Mouse (Mus musculus) kidney, adult 2 months (tissue): ENCODE measurements around the gene Cyb561.

Source experiments
- CTCF ChIP-seq: fragments of 200-500 bp; conservative IDR thresholded peaks from 2 replicates; pipeline ENCODE4 v1.5.1; 2011; ENCODE audit warnings: low read depth, mild to moderate bottlenecking, control low read depth, low read length, moderate library complexity, mixed read lengths; ENCODE audit not compliant: insufficient read depth, insufficient read length
- POLR2A ChIP-seq: fragments of 200-500 bp; IDR thresholded peaks from one replicate; pipeline ENCODE4 v1.6.1; 2011; ENCODE audit warnings: low read depth, low read length, control low read depth

GRCm38 (mm10) chr11:105931380-105931779 is 21.8 kb downstream of the Cyb561 start:
- no peak for TF ChIP-seq CTCF
- TF ChIP-seq POLR2A = no peak
